Mouse (Mus musculus) layer of hippocampus, postnatal 14 days (tissue): ENCODE measurements around the gene Bmp15. TPM values are rescaled to one million over a fixed set of nuclear protein-coding genes. Genes with fewer than 3 reads are reported as not detected.

Experiments used
- DNase-seq, 2 experiments: peaks; one replicate each; pipeline ENCODE4 v3.0.0; 2021 to 2022; ENCODE audit warnings: low spot score in 2 of 2, mixed read lengths in 1 of 2
- long read RNA-seq, 2 experiments: library from polyadenylated mRNA; stranded (forward); transcript quantifications; one replicate each; pipeline ENCODE4 v2.0.0; 2021
- total RNA-seq, 2 experiments: library from RNA; stranded (reverse); gene quantifications; 2 replicates each; pipeline ENCODE4 v1.2.3; 2021

The Bmp15 gene
- total RNA-seq, result under 1 TPM in 1 of 2 experiments, not detected in 1; 0.30 TPM
- long read RNA-seq, experiment 1, partial matches to known transcripts, result 0 of 1 reads
- long read RNA-seq, experiment 1, other reads (novel, unspliced or antisense), result 0 of 1 reads
- long read RNA-seq, experiment 2, result 0 reads

- DNase-seq, result no peak
Measured at GRCm38 (mm10) chrX:6320621-6321020, at the start of gene Bmp15. Gene Bmp15 (minus strand): TSS chrX:6320721.

DNA sequence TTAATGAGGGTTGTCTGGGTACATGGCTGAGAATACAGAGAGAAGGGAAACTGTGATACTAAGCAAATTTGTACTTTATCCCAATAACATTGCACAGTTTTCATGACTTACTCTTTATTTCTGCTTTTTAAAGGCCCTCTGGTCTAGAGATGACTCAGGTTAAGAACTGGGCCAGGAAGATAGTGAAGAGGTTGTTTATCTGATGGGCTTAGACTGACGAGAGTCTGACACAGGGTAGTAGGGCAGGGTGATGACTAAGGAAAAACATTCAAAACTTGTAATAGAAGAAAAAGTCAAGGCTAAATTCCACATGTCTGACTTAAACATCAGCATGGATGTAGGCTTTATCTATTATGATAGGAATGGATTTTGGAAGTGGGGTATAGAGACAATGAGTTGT is 48.3 kb upstream of the Bmp15 start:
- no peak for DNase-seq

DNA sequence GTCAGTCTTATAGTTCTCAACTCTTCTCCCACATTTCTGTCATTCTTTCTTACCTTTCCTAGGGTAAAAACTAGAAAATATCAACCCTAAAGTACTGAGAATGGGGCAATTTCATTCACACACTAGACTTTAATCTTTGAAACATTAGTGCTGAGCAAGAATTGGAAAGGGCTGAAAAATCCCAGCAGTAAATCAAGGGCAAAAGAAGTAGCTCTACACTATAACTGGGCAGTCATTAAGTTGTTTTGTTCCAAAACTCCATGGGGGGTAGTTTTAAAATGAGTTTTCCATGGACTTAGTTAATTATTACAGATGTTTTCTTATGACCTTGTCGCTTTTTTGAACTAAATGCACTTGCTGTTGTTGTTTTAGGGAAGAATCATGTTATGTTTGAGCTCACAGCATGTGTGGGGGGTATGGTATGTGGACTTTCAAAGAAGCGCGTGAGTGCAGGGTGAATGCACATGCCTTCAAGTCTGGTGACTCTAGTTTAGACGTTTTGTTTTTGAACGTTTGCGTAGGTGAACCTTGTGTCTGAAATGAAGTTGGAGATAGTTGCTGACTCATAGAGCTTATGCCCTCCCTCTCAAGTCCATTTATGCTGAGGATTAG is 37.1 kb upstream of the Bmp15 start:
- no peak for DNase-seq

- no peak for DNase-seq
Measured at GRCm38 (mm10) chrX:6356876-6357275, 36.4 kb upstream of the Bmp15 start.

GRCm38 (mm10) chrX:6345273-6345959 is 24.9 kb upstream of the Bmp15 start:
- DNase-seq, result no peak

DNA sequence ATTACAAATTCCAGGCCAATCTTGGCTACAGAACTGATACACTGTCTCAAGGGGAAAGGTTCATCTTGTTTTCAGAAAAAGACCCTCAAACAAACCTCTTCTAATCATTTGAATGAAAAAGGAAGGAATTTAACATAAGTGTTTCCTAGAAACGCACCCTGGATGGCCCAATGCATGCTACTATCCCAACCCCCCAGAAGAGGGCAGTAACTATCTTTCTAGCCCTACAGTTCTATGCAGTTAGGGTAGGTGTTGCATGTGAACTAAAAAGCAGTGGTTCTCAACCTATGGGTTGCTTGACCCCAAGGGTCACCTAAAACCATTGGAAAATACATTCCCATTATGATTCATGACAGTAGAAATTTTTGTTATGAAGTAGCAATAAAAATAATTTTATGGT is 3.5 kb upstream of the Bmp15 start:
- no peak for DNase-seq

- DNase-seq, result no peak
Measured at GRCm38 (mm10) chrX:6317747-6318146, 2.8 kb downstream of the Bmp15 start.

Other genes starting within 250 kb of the Bmp15 start
- 1 to 10 TPM in 1 of 2 experiments, under 1 TPM in 1; 0.85 to 2.5 TPM for gene AU022751, start 237.3 kb downstream of the Bmp15 start, total RNA-seq
- gene Nudt10, start 147.7 kb downstream of the Bmp15 start, total RNA-seq, result 10 to 100 TPM; 28.7 to 34.7 TPM
- 1 to 10 TPM; 6.0 to 6.6 TPM for gene Shroom4, start 79.1 kb upstream of the Bmp15 start, total RNA-seq